Mouse (Mus musculus): ENCODE measurements around the gene Ppard.
"Not testable (repeated sequence)": the region's sequence is repeated elsewhere in the genome, so short reads cannot be mapped to it uniquely, and the experiment has no call there.

Ppard gene

GRCm38 (mm10) chr17:28232475-28233060 is at the start of gene Ppard:
Gene Ppard (plus strand): TSS chr17:28232700.
- peak; percentile 96 to 97 for DNase-seq (ENCODE audit: low spot score in 2 of 2)

- DNase-seq (ENCODE audit: low spot score in 2 of 2) = no peak
Observed at GRCm38 (mm10) chr17:28184971-28185638, 47.4 kb upstream of the Ppard start.

DNA sequence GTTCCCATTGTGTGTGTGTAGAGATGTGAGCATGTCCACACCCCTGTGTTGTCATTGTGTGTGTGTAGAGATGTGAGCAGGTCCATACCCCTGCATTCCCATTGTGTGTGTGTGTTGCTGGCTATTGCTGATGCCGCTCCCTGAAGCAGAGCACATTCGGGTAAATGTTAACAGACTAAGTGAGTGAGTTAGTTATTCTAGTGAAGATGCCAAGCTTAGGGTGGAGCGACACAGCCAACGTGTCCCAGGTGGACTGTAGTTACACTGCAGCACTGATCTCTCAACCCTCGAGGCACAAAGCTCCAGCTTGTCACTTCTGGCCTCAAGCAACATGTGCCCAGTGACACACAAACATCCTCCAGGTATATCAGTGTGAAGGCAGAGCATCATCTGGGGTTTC is 44.2 kb upstream of the Ppard start:
- DNase-seq (ENCODE audit: low spot score in 2 of 2) = no peak

GRCm38 (mm10) chr17:28192754-28193153 is 39.7 kb upstream of the Ppard start:
- DNase-seq (ENCODE audit: low spot score in 2 of 2) = no peak

- no peak for DNase-seq (ENCODE audit: low spot score in 2 of 2)
Observed at GRCm38 (mm10) chr17:28193559-28193958, 38.9 kb upstream of the Ppard start.

GRCm38 (mm10) chr17:28195033-28195432 is 37.5 kb upstream of the Ppard start:
- no peak for DNase-seq (ENCODE audit: low spot score in 2 of 2)

DNA sequence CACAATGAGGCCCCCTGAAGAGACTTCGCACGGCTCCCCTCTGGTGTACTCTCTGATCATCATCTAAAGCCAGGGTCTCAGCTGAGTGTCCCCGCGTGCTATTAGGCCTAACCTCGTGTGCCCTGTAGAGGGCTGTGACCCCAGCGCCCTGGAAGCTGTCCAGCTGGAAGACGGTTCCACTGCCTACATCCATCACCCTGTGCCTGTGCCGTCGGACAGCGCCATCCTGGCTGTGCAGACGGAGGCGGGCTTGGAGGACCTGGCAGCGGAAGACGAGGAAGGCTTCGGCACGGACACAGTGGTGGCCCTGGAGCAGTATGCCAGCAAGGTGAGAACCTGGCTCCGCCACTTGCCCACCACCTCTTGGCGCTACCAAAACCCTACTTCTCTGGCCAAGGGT is 34.9 kb upstream of the Ppard start:
- DNase-seq (ENCODE audit: low spot score in 2 of 2) = no peak

DNA sequence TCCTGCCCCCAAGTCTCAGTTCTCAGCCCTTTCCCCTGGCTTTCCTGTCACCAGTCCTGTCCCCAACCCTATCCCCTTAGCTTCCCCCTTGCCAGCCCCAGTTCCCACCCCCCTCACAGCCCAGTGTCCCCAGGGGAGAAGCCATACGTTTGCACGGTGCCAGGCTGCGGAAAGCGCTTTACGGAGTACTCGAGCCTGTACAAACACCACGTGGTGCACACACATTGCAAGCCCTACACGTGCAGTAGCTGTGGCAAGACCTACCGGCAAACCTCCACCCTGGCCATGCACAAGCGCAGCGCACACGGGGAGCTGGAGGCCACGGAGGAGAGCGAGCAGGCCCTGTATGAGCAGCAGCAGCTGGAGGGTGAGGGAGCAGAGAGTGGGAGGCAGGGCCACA is 30.5 kb upstream of the Ppard start:
- DNase-seq (ENCODE audit: low spot score in 2 of 2) = no peak

DNA sequence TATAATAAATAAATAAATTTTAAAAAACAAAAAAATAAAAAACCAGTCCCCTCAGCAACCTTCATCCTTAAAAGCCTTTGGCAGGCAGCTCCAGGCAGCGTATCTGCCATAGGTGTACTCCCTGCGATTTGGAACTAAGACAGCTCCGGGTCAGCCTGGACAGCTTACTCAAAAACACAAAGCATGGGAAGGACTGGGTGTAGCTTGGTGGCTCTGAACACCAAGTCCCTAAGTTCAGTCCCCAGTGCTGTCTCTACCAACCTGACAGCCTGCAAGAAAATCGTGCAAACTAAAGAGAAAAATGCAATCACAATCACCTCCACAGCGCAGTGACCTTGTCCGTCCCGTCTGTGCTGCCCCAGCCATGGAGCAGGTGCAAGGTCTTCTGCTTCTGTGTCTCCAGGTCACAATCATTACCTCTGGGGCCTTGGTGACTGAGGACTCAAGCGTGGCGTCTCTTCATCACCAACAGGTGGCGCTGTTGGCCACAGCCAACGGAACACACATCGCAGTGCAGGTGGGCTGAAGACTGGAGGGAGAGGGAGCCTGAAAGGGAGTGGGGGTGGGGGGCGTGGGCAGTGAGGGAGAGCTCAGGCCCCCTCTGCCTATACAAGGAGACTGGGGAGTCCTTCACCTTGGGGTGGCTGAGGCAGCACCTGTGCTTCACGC is 28.3 kb upstream of the Ppard start:
- DNase-seq (ENCODE audit: low spot score in 2 of 2) = no peak

- no peak for DNase-seq (ENCODE audit: low spot score in 2 of 2)
Observed at GRCm38 (mm10) chr17:28205443-28205842, 27.1 kb upstream of the Ppard start.

- DNase-seq (ENCODE audit: low spot score in 2 of 2) = no peak
Observed at GRCm38 (mm10) chr17:28207092-28207491, 25.4 kb upstream of the Ppard start.

DNA sequence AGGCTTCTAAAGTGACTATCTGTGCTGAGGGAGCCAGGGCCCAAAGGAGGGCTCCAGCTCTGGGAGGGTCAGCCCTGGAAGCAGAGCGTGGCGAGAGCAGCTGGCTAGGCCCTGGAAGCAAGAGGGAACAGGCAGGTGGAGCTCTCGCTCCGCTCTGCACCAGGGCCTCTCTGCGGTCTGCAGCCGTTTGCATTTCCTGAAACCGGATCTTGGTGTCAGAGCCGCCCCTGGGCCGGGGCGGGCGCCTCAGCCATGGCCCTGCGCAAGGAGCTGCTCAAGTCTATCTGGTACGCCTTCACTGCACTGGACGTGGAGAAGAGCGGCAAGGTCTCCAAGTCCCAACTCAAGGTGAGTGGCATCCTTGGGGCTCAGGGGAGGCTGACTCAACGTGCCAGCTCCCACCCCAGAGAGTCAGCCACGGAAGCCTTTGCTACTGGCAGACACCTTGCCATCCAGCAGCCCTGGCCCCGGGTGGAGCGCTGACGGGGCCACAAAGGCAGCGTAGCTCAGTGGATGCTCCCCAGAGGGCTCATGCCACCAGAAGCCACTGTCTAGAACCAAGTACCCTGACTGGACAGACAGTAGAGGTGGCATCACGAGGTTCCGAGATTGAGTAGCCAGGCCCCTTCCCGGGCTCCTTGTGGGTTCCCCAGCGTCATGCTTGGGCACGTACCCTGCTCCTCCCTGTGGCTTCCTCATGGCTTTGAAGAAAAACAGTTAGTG is 24.7 kb upstream of the Ppard start, which contains the start of gene Def6:
Gene Def6 (plus strand): TSS at position 188 of the 723 bp plus-strand sequence.
- DNase-seq (ENCODE audit: low spot score in 2 of 2) = peak; percentile 69 to 82

- DNase-seq (ENCODE audit: low spot score in 2 of 2) = no peak
Observed at GRCm38 (mm10) chr17:28208314-28208612, 24.2 kb upstream of the Ppard start.

DNA sequence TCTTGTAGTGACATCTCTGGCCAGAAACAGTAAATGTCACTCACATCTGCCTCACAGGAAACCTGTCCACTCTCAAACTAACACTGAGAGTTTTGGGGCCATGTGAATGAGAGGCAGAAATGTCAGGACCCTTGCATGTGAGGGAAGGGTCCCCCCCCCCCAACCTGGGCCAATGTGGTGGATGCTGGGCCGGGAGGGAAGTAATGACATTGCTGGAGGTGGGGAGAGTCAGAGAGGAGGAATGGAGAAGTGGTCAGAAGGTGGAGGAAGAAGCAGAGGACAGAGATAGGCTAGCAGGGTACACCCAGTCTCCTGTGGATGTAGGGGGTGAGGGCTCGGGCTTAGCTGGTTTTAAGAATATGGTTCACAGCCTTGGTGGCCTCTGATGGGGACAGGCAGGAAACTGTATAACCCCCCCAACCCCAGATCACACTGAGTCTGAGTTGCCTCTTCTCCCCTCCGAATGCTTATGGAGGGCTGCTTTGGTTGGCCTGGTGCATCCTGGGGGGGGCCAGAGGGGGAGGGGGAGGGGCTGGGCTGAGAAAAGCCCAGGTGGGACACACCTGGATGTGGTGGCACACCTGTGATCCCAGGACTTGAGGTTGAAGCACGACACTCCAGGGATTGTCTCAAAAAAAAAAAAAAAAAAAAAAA is 22.9 kb upstream of the Ppard start:
- DNase-seq (ENCODE audit: low spot score in 2 of 2) = no peak

DNA sequence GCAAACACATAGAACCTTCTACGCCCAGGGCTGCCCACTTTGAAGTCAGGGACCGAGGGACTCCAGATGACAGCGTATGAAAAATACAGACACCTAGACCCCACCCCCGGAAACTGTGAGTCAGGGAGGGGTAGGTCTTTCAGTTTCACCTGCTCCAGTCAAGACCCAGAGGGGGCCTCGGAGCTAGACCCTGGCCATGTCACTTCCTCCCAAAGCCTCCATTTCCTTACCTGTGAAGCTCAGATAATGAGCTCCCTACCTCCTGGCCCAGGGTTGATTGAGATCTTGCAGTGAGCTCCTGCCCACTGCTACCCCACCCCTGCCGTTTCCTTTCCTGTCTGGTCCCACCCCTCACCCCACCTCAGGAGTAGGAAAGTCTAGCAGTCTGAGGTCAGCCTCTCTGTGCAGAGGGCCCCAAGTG is 20.6 kb upstream of the Ppard start:
- DNase-seq (ENCODE audit: low spot score in 2 of 2) = no peak

- no peak for DNase-seq (ENCODE audit: low spot score in 2 of 2)
Observed at GRCm38 (mm10) chr17:28212391-28212790, 20.1 kb upstream of the Ppard start.

DNA sequence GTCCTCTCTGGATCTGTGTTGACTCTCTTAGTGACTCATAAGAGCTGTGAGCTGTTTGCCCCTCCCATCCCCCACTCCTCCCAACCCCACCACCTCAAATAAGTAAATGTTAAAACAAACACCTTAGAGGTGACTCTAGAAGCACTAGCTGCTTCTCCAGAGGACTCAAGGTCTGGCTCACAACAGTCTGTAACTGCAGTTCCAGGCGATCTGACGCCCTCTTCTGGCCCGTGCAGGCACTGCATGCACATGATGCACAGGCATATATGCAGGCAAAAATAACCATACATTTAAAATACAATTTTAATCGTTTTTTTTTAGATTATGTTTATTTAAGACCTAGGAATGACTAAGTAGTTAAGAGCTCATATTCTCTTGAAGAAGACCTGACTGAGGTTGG is 19.3 kb upstream of the Ppard start:
- no peak for DNase-seq (ENCODE audit: low spot score in 2 of 2)

DNA sequence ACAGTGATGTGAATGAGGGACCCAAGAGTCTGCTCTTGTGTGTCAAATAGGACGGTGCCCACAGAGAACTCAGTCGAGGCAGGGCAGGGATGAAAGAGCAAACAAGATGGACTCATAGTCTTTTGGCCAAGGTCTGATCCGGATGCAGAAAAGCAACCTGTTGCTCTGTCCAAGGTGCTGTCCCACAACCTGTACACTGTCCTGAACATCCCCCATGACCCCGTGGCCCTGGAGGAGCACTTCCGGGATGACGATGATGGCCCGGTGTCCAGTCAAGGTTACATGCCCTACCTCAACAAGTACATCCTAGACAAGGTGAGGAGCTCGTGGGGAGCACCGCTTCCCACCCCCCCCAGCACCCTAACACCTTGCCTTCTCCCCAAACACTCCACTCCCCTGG is 15.7 kb upstream of the Ppard start:
- DNase-seq (ENCODE audit: low spot score in 2 of 2) = no peak

- no peak for DNase-seq (ENCODE audit: low spot score in 2 of 2)
Observed at GRCm38 (mm10) chr17:28217721-28218649, 14.5 kb upstream of the Ppard start.

DNA sequence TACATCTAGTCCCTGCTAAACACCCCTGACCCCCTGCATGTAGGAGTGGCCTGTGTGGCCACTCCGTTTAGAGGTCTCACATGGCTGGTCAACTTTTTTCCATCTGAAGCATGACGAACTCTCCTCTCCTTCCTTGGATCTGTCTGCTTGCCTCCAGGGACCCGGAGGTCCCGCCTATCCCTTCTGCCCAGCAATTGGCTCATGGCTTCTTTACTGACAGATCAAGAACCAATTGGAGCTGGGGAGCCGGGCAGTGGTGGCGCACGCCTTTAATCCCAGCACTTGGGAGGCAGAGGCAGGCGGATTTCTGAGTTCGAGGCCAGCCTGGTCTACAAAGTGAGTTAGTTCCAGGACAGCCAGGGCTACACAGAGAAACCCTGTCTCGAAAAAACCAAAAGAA is 10.0 kb upstream of the Ppard start:
- not testable (repeated sequence) for DNase-seq (ENCODE audit: low spot score in 2 of 2)

Data from urinary bladder, adult 18-20 months (tissue).